Mouse (Mus musculus) kidney, adult 2 months (tissue): Measurements from ENCODE around the gene Gm9999.

ENCODE experiments used
- CTCF ChIP-seq: fragments of 200-500 bp; conservative IDR thresholded peaks from 2 replicates; pipeline ENCODE4 v1.5.1; 2011; ENCODE audit warnings: low read depth, mild to moderate bottlenecking, control low read depth, low read length, moderate library complexity, mixed read lengths; ENCODE audit not compliant: insufficient read depth, insufficient read length
- POLR2A ChIP-seq: fragments of 200-500 bp; IDR thresholded peaks from one replicate; pipeline ENCODE4 v1.6.1; 2011; ENCODE audit warnings: low read depth, low read length, control low read depth

DNA sequence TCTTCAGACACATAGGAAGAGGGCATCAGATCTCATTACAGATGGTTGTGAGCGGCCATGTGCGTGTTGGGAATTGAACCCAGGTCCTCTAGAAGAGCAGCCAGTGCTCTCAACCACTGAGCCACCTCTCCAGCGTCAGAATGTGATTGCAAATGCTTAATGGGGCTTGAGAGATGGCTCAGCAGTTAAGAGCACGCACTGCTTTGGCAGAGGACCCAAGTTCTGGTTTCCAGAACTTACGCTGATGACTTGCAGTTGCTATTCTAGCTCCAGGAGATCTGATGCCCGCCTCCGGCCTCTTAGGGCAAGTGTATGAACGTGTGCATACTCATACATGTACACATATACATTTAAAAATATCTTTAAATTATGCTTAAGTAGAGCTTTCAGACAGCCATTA is 52.0 kb downstream of the Gm9999 start:
- TF ChIP-seq CTCF (no peak), POLR2A (no peak)
